Mouse (Mus musculus): Measurements from ENCODE around the gene Hivep3. TPM values are rescaled to one million over a fixed set of nuclear protein-coding genes. Genes with fewer than 3 reads are reported as not detected.

Gene Hivep3
- total and polyA plus RNA-seq, 3 experiments, result 14.4 to 32.3 (median 21.2) TPM

DNA sequence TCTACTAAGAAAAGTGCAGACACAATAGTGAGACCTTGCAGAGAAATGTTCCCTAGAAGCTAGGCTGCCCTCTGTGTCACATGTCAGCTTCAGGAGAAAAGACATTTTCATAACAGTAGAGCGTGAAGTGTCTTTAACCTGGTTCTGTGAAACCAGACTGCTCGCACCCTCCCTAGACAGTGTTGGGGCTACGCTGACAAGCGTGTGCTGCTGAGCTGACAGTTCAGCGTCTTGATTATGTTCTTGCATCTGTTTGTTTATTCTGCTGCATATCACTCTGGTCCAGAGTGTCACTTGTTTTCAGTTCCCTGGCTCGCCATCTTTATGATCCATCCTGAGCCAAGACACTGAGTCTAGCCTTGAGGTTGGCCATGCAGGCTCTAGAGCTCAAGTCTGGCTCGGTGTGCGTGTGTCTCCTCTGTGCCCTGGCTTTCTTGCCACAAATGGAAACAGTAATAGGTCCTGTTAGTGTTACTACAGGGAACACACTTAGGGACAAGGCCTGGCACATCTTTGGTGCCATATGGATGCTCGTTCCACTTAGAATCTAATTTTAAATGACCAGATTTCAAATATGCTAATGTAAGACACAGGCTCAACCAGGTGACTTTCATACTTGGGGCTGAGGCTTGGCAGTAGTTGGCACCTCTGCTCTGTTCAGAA is 28.0 kb downstream of the Hivep3 start:
- no peaks in the 10 kb centered on the region; the same call in 1 of the 2 replicates for H3K79me2 ChIP-seq (replicated peaks; ENCODE audit: control insufficient read depth, extremely low read depth, insufficient read depth, poor library complexity, severe bottlenecking)
- H3K36me3 ChIP-seq (replicated peaks in 1 of 2; ENCODE audit: control insufficient read depth in 1 of 2, insufficient read depth in 1 of 2, low read length in 1 of 2), result peaks cover 3 to 32% of the 10 kb centered on the region in 2 experiments
- no peak overlapping the region for H3K27ac ChIP-seq (ENCODE audit: insufficient read depth, low read depth)
- no peak overlapping the region for H3K4me2 ChIP-seq (ENCODE audit: insufficient read depth, low read depth, poor library complexity, severe bottlenecking)
- H3K4me1 ChIP-seq (ENCODE audit: control insufficient read depth in 1 of 2, insufficient read depth in 2 of 2), result peaks cover 4 to 39% of the 10 kb centered on the region in 2 experiments; a peak in 3 of 4 replicates
- TF ChIP-seq SMC3 (IDR thresholded peaks at IDR 0.05; ENCODE audit: low read depth, low read length) (no peak), ELF1 (IDR thresholded peaks at IDR 0.05; ENCODE audit: low read depth, low read length) (no peak), ZNF384 (IDR thresholded peaks at IDR 0.05; ENCODE audit: low read depth, low read length) (no peak), ZMIZ1 (IDR thresholded peaks at IDR 0.05; ENCODE audit: low read depth, low read length) (no peak), NELFE (IDR thresholded peaks at IDR 0.05; ENCODE audit: low read depth, low read length) (no peak), USF2 (conservative IDR thresholded peaks at IDR 0.05; ENCODE audit: low read depth, low read length) (no peak), MAFK (IDR thresholded peaks at IDR 0.05; ENCODE audit: insufficient replicate concordance, low read length) (no peak), MAZ (IDR thresholded peaks at IDR 0.05; ENCODE audit: low read depth, low read length) (no peak), IRF4 (IDR thresholded peaks at IDR 0.05; ENCODE audit: low read depth, low read length) (no peak)
- dilution Hi-C loops (cut with MboI; ENCODE audit: extremely low pct_ligation_motif_present, extremely low pct_unique_long_range_greater_than_20kb, low sequenced_read_pairs), result no loop called here
- in situ Hi-C loops (cut with MboI; ENCODE audit: low pct_ligation_motif_present, low pct_unique_long_range_greater_than_20kb, low sequenced_read_pairs), result no loop called here
- DNase-seq (ENCODE audit: extremely low read depth), result no peak
- no peaks in the 10 kb centered on the region for H3K27me3 ChIP-seq (replicated peaks)
- H3K9me3 ChIP-seq (replicated peaks; ENCODE audit: low read length), result peaks cover 4% of the 10 kb centered on the region
- no peak overlapping the region for H3K4me3 ChIP-seq (replicated peaks in 1 of 3; ENCODE audit: low read depth in 2 of 3, low read length in 2 of 3, poor library complexity in 1 of 3)
- no peak overlapping the region for H3K9ac ChIP-seq (ENCODE audit: insufficient read depth, low read depth)

DNA sequence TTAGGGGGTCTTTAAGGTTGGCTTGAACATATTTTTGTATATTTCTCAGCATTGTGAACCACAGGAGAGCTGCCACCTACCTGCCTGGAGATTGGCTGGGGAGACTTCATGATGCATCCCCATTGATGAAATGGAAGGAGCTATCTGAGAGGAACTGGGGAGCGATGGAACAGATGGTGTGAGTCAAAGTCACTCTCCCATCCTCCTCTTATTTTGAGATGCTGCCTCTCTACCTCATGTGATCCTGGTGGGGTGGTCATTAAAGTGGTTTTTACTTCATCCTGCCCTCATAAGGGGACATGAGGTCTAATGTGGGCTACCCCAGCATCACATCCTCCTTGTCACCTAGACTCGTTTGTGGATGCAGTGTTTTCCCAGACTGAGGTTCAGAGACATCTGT is 28.6 kb downstream of the Hivep3 start:
- Histone ChIP-seq H3K79me2 (replicated peaks; ENCODE audit: control insufficient read depth, extremely low read depth, insufficient read depth, poor library complexity, severe bottlenecking) (no peaks in the 10 kb centered on the region), H3K9me3 (replicated peaks; ENCODE audit: low read length) (no peaks in the 10 kb centered on the region), H3K36me3 (replicated peaks in 1 of 2; ENCODE audit: control insufficient read depth in 1 of 2, insufficient read depth in 1 of 2, low read length in 1 of 2) (peaks cover 2 to 31% of the 10 kb centered on the region in 2 experiments), H3K4me1 (ENCODE audit: control insufficient read depth in 1 of 2, insufficient read depth in 2 of 2) (peaks cover 4 to 39% of the 10 kb centered on the region in 2 experiments; a peak in 3 of 4 replicates), H3K27ac (ENCODE audit: insufficient read depth, low read depth) (no peak overlapping the region), H3K4me2 (ENCODE audit: insufficient read depth, low read depth, poor library complexity, severe bottlenecking) (no peak overlapping the region), H3K4me3 (replicated peaks in 1 of 3; ENCODE audit: low read depth in 2 of 3, low read length in 2 of 3, poor library complexity in 1 of 3) (no peak overlapping the region), H3K27me3 (replicated peaks) (no peaks in the 10 kb centered on the region), H3K9ac (ENCODE audit: insufficient read depth, low read depth) (no peak overlapping the region)
- TF ChIP-seq CHD1 (IDR thresholded peaks at IDR 0.05; ENCODE audit: low read depth, low read length) (no peak), PAX5 (IDR thresholded peaks at IDR 0.05; ENCODE audit: low read length) (no peak), EP300 (IDR thresholded peaks at IDR 0.05; ENCODE audit: low read length) (no peak), IRF4 (IDR thresholded peaks at IDR 0.05; ENCODE audit: low read depth, low read length) (no peak), TCF12 (IDR thresholded peaks at IDR 0.05; ENCODE audit: low read depth, low read length) (no peak), E2F4 (IDR thresholded peaks at IDR 0.05; ENCODE audit: insufficient replicate concordance, low read depth, low read length) (no peak), ZC3H11A (IDR thresholded peaks at IDR 0.05; ENCODE audit: low read depth, low read length) (no peak), GABPA (IDR thresholded peaks at IDR 0.05; ENCODE audit: insufficient replicate concordance, low read depth, low read length) (no peak), TBP (conservative IDR thresholded peaks at IDR 0.05; ENCODE audit: low read depth, low read length) (no peak), CTCF (conservative IDR thresholded peaks at IDR 0.05 in 1 of 2, IDR thresholded peaks at IDR 0.05 in 1 of 2; ENCODE audit: low read depth in 2 of 2, low read length in 2 of 2) (no peak), MEF2A (IDR thresholded peaks at IDR 0.05; ENCODE audit: borderline replicate concordance, low read depth, low read length) (no peak), ETS1 (conservative IDR thresholded peaks at IDR 0.05; ENCODE audit: low read depth, low read length) (no peak), MXI1 (IDR thresholded peaks at IDR 0.05; ENCODE audit: low read depth, low read length) (no peak)
- DNase-seq (ENCODE audit: extremely low read depth), result no peak
- in situ Hi-C loops (cut with MboI; ENCODE audit: low pct_ligation_motif_present, low pct_unique_long_range_greater_than_20kb, low sequenced_read_pairs) (no loop called here), dilution Hi-C loops (cut with MboI; ENCODE audit: extremely low pct_ligation_motif_present, extremely low pct_unique_long_range_greater_than_20kb, low sequenced_read_pairs) (no loop called here)
